Mouse (Mus musculus): ENCODE results near the gene C2cd4a. TPM values are rescaled to one million over a fixed set of nuclear protein-coding genes. Genes with fewer than 3 reads are reported as not detected.

C2cd4a gene
- polyA plus RNA-seq, 1 experiment from 2014 or later, result 0.24 TPM

DNA sequence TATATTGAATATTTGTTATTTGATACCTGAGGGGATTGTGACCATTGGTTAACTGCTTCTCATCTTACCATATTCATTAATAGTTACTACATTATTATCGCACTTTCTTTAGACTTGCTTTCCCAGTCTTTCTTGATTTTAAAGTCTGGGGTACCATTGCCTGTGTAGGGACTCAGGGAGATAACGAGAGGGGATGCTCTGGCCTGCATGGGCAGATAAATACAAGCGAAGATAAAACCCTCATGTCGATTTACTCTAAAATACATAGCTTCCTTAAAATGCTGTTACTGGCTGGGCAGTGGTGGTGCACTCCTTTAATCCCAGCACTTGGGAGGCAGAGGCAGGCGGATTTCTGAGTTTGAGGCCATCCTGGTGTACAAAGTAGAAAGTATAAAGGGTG is 31.2 kb upstream of the C2cd4a start:
- 92% methylated on average over 5 of the region's 5 CpGs for WGBS
- no peak overlapping the region for H3K27ac ChIP-seq (ENCODE audit: low read length)
- H3K27me3 ChIP-seq (replicated peaks; ENCODE audit: control insufficient read depth, insufficient read depth, low read length), result no peaks in the 10 kb centered on the region
- no peak overlapping the region for H3K4me3 ChIP-seq (ENCODE audit: low read length)
- H3K4me2 ChIP-seq (ENCODE audit: low read depth, low read length), result no peak overlapping the region
- H3K36me3 ChIP-seq (ENCODE audit: control insufficient read depth, insufficient read depth, low read length), result 0 out of 2 replicates have a peak, but pooled peaks cover 2% of the 10 kb centered on the region
- H3K9me3 ChIP-seq (ENCODE audit: control insufficient read depth, low read length), result no peaks in the 10 kb centered on the region
- no peaks in the 10 kb centered on the region for H3K4me1 ChIP-seq (ENCODE audit: control insufficient read depth, insufficient read depth, low read length)
- no peak overlapping the region for H3K9ac ChIP-seq (ENCODE audit: low read depth, low read length)
- no peak for ATAC-seq

DNA sequence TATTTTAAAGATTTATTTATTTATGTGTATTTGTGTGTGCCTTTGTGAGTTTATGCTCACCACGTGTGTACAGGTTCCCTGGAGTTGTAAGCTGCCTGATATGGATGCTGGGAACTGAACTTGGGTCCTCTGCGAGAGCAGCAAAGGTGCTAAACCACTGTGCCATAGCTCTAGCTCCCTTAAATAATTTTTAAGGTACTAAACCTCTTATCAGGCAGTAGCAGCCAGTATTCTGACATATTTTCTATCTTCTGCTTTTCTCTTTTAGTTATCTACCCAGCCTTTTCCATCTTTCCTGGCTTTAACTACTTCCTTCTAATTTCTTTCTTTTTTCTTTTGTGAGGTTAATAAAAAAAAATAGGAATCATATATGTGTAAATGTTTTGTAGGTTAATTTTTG is 28.1 kb upstream of the C2cd4a start:
- H3K4me3 ChIP-seq (ENCODE audit: low read length), result no peak overlapping the region
- WGBS, result 83% methylated on average over 2 of the region's 2 CpGs

DNA sequence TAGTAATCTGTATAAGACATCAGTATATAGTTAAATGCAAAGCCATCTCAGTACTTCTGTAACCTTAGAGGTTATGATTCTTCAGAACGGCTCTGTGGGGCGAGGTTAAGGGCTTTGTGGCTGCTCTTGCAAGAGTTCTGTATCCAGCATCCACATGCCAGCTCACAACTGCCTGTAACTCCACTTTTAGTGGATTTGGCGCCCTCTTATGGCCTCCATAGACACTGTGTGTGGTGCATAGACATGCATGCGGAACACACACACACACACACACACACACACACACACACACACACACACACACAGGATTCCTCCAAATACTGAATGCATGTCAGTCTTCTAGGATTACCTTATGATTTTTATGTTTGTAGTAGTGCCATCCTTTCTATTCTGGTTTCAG is 19.0 kb upstream of the C2cd4a start:
- no peak for ATAC-seq
- Histone ChIP-seq H3K9ac (ENCODE audit: low read depth, low read length) (no peak overlapping the region), H3K27ac (ENCODE audit: low read length) (no peak overlapping the region), H3K4me1 (ENCODE audit: control insufficient read depth, insufficient read depth, low read length) (peaks cover 3% of the 10 kb centered on the region; the same call in 1 of the 2 replicates), H3K9me3 (ENCODE audit: control insufficient read depth, low read length) (no peaks in the 10 kb centered on the region), H3K4me2 (ENCODE audit: low read depth, low read length) (no peak overlapping the region), H3K27me3 (replicated peaks; ENCODE audit: control insufficient read depth, insufficient read depth, low read length) (no peaks in the 10 kb centered on the region), H3K4me3 (ENCODE audit: low read length) (no peak overlapping the region), H3K36me3 (ENCODE audit: control insufficient read depth, insufficient read depth, low read length) (no peaks in the 10 kb centered on the region)
- WGBS, result 90% methylated on average over 4 of the region's 4 CpGs

More for the DNA sequence above, 28.1 kb upstream of the C2cd4a start:
- H3K9me3 ChIP-seq (ENCODE audit: control insufficient read depth, low read length), result no peaks in the 10 kb centered on the region
- H3K4me2 ChIP-seq (ENCODE audit: low read depth, low read length), result no peak overlapping the region
- no peaks in the 10 kb centered on the region for H3K27me3 ChIP-seq (replicated peaks; ENCODE audit: control insufficient read depth, insufficient read depth, low read length)
- H3K36me3 ChIP-seq (ENCODE audit: control insufficient read depth, insufficient read depth, low read length), result 0 out of 2 replicates have a peak, but pooled peaks cover 2% of the 10 kb centered on the region
- H3K4me1 ChIP-seq (ENCODE audit: control insufficient read depth, insufficient read depth, low read length), result no peaks in the 10 kb centered on the region
- H3K27ac ChIP-seq (ENCODE audit: low read length), result no peak overlapping the region
- H3K9ac ChIP-seq (ENCODE audit: low read depth, low read length), result no peak overlapping the region
- ATAC-seq, result no peak

DNA sequence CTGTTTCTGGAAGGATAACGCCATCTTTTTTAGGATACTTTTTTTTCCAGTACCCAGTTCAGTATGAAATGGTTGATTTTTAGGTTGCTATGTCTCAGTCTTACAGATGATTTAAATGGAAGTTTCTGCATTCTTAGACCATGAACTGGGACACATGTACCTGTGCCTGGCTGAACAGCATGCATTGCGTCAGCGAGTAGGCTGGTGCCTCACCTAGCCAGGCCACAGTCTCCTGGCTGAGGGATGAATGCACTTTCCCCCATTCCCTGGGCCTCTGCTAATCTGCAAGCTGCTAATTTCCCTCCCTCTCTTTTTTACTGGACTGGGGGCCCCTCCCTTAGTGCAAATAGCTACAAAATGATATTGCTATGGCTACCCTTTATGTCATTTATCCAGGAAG is 17.7 kb upstream of the C2cd4a start:
- no peaks in the 10 kb centered on the region for H3K27me3 ChIP-seq (replicated peaks; ENCODE audit: control insufficient read depth, insufficient read depth, low read length)
- H3K27ac ChIP-seq (ENCODE audit: low read length), result no peak overlapping the region
- no peaks in the 10 kb centered on the region for H3K36me3 ChIP-seq (ENCODE audit: control insufficient read depth, insufficient read depth, low read length)
- peak; percentile 97 for ATAC-seq
- H3K9ac ChIP-seq (ENCODE audit: low read depth, low read length), result no peak overlapping the region
- no peak overlapping the region for H3K4me3 ChIP-seq (ENCODE audit: low read length)
- no peak overlapping the region for H3K4me2 ChIP-seq (ENCODE audit: low read depth, low read length)
- 67% methylated on average over 3 of the region's 3 CpGs for WGBS
- peaks cover 3% of the 10 kb centered on the region for H3K4me1 ChIP-seq (ENCODE audit: control insufficient read depth, insufficient read depth, low read length)
- H3K9me3 ChIP-seq (ENCODE audit: control insufficient read depth, low read length), result no peaks in the 10 kb centered on the region

DNA sequence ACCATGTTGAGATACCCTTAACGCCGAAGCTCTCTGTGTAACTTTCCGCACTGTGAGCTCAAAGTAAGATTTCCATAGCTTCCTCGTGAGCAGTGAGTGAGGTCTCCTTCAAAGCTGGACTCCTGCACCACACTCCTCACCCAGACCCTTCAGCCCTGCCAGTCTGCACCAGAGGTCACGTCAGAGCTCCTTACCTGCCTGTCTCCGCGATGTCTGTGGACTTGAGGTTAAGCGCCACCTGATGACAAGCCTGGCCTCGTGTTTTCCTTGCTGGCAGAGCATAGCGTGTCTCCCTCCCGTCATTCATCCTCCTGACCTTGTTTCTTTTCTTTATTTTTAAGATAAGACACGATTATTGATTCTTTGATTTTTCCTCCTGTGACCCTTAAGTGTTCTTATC is 17.3 kb upstream of the C2cd4a start:
- 66% methylated on average over 12 of the region's 12 CpGs for WGBS
- Histone ChIP-seq H3K4me2 (ENCODE audit: low read depth, low read length) (0 out of 2 replicates have a peak overlapping the region, but pooled peaks have one; percentile 4), H3K27me3 (replicated peaks; ENCODE audit: control insufficient read depth, insufficient read depth, low read length) (no peaks in the 10 kb centered on the region), H3K36me3 (ENCODE audit: control insufficient read depth, insufficient read depth, low read length) (no peaks in the 10 kb centered on the region), H3K27ac (ENCODE audit: low read length) (no peak overlapping the region), H3K9ac (ENCODE audit: low read depth, low read length) (no peak overlapping the region), H3K4me1 (ENCODE audit: control insufficient read depth, insufficient read depth, low read length) (peaks cover 3% of the 10 kb centered on the region), H3K9me3 (ENCODE audit: control insufficient read depth, low read length) (no peaks in the 10 kb centered on the region), H3K4me3 (ENCODE audit: low read length) (no peak overlapping the region)
- peak; percentile 81 for ATAC-seq

DNA sequence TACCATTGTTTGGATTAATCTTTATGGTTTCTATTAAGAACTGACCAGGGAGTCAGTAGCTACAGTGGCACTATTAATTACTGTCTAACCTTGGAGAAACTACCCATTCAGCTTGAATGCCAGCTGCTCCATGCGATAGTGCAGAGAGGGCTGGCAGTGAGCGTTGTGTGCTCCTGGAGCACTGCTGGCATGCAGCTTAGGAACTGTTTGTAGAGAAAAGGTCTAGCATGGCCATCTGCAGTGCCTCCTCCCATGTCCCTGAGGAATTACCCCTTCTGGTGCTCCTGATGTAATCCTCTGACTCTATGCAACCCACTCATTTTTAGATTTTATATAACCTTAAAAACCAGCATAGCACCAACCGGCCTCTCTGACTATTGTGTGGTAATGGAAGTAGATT is 15.5 kb upstream of the C2cd4a start:
- no peak overlapping the region for H3K27ac ChIP-seq (ENCODE audit: low read length)
- H3K4me3 ChIP-seq (ENCODE audit: low read length), result no peak overlapping the region
- H3K9ac ChIP-seq (ENCODE audit: low read depth, low read length), result no peak overlapping the region
- peaks cover 3% of the 10 kb centered on the region for H3K4me1 ChIP-seq (ENCODE audit: control insufficient read depth, insufficient read depth, low read length)
- ATAC-seq, result no peak
- no peak overlapping the region for H3K4me2 ChIP-seq (ENCODE audit: low read depth, low read length)
- 86% methylated on average over 3 of the region's 3 CpGs for WGBS
- no peaks in the 10 kb centered on the region for H3K27me3 ChIP-seq (replicated peaks; ENCODE audit: control insufficient read depth, insufficient read depth, low read length)
- H3K9me3 ChIP-seq (ENCODE audit: control insufficient read depth, low read length), result no peaks in the 10 kb centered on the region
- H3K36me3 ChIP-seq (ENCODE audit: control insufficient read depth, insufficient read depth, low read length), result no peaks in the 10 kb centered on the region

DNA sequence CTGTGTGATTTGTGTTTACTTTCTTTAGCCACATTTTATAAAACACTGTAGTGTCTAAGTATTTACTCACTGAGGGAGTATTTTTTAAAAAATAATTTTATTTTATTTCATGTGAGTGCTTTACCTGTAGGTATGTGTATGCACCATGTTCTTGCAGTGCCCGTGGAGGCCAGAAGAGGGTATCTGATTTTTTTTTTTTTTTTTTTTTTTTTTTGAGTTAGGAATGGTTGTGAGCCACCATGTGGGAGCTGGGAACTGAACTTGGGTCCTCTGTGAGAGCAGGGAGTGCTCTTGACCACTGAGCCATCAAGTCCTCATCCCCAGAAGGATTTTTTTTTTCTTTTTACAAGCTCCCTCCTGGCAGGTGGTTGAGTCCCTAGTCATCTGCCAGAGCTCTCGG is 14.0 kb upstream of the C2cd4a start:
- no peak overlapping the region for H3K27ac ChIP-seq (ENCODE audit: low read length)
- no peak for ATAC-seq
- H3K36me3 ChIP-seq (ENCODE audit: control insufficient read depth, insufficient read depth, low read length), result no peaks in the 10 kb centered on the region
- no peaks in the 10 kb centered on the region for H3K9me3 ChIP-seq (ENCODE audit: control insufficient read depth, low read length)
- H3K4me2 ChIP-seq (ENCODE audit: low read depth, low read length), result no peak overlapping the region
- H3K4me3 ChIP-seq (ENCODE audit: low read length), result no peak overlapping the region
- no peak overlapping the region for H3K9ac ChIP-seq (ENCODE audit: low read depth, low read length)
- H3K27me3 ChIP-seq (replicated peaks; ENCODE audit: control insufficient read depth, insufficient read depth, low read length), result no peaks in the 10 kb centered on the region
- peaks cover 3% of the 10 kb centered on the region for H3K4me1 ChIP-seq (ENCODE audit: control insufficient read depth, insufficient read depth, low read length)
- WGBS, result 95% methylated on average over 2 of the region's 2 CpGs

DNA sequence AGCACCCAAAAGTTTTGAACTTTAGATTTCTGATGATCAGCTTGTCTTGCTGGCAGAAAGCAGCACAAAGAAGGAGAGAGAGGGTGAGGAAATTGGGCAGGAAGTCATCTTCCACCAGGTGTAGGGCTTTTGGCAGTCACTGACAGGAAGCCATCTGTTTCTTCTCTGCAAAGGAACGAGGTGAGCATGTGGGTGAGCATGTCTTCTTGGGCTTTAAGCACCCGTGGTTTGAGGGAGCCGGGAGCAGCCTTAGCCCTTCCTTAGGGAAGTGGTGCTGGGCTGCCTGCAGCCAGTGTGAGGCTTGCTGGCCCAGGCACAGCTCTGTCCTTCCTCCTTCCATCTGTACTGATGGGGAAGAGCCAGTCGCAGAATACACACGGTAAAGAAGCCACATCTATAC is 13.5 kb upstream of the C2cd4a start:
- H3K4me1 ChIP-seq (ENCODE audit: control insufficient read depth, insufficient read depth, low read length), result peaks cover 3% of the 10 kb centered on the region
- no peaks in the 10 kb centered on the region for H3K27me3 ChIP-seq (replicated peaks; ENCODE audit: control insufficient read depth, insufficient read depth, low read length)
- H3K9ac ChIP-seq (ENCODE audit: low read depth, low read length), result no peak overlapping the region
- no peaks in the 10 kb centered on the region for H3K9me3 ChIP-seq (ENCODE audit: control insufficient read depth, low read length)
- H3K27ac ChIP-seq (ENCODE audit: low read length), result no peak overlapping the region
- no peak for ATAC-seq
- H3K36me3 ChIP-seq (ENCODE audit: control insufficient read depth, insufficient read depth, low read length), result no peaks in the 10 kb centered on the region
- H3K4me2 ChIP-seq (ENCODE audit: low read depth, low read length), result no peak overlapping the region
- H3K4me3 ChIP-seq (ENCODE audit: low read length), result no peak overlapping the region
- WGBS, result 68% methylated on average over 5 of the region's 5 CpGs

DNA sequence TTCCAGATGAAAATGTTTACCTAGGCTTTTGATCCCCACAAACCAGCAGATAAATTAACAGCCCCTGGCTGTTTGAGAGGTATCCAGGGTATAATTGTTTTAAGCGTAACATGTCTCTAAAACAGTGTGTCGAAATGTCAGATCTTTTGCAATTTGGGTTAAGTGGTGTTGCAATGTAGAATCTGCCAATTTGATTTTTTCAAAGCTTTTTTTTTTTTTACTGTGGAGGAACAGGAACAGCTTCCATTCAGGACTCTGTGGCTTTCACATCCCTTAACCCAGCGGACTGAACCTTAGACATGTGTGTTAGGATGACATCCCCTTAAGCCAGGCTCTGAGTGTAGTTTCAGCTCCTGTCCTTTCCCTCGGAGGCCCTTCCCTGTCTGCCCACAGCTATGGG is 12.9 kb upstream of the C2cd4a start:
- WGBS, result 76% methylated on average over 4 of the region's 4 CpGs
- Histone ChIP-seq H3K36me3 (ENCODE audit: control insufficient read depth, insufficient read depth, low read length) (no peaks in the 10 kb centered on the region), H3K4me2 (ENCODE audit: low read depth, low read length) (no peak overlapping the region), H3K9ac (ENCODE audit: low read depth, low read length) (no peak overlapping the region), H3K27ac (ENCODE audit: low read length) (no peak overlapping the region), H3K4me3 (ENCODE audit: low read length) (no peak overlapping the region), H3K9me3 (ENCODE audit: control insufficient read depth, low read length) (no peaks in the 10 kb centered on the region), H3K27me3 (replicated peaks; ENCODE audit: control insufficient read depth, insufficient read depth, low read length) (no peaks in the 10 kb centered on the region), H3K4me1 (ENCODE audit: control insufficient read depth, insufficient read depth, low read length) (peaks cover 3% of the 10 kb centered on the region)
- ATAC-seq, result no peak

DNA sequence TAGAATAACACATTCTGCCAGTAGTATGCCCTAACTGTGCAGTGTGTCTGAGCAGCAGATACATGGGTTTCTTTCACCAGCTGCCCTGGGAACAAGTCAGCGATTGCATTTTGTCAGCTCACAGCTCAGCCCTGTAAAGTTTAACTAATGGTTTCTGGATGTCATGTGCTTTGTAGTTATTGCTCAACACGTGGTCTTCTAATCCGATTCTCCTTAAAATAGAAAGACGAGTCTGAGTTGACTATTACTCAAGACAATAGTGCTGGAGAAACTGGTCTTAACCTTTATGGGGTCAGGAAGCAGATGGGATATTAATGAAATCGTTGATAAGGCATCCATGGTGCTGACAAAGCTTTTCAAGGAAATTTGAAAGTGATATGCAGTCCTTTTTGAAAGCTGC is 10.7 kb upstream of the C2cd4a start:
- H3K4me3 ChIP-seq (ENCODE audit: low read length), result no peak overlapping the region
- no peak overlapping the region for H3K9ac ChIP-seq (ENCODE audit: low read depth, low read length)
- no peak overlapping the region for H3K27ac ChIP-seq (ENCODE audit: low read length)
- no peaks in the 10 kb centered on the region for H3K27me3 ChIP-seq (replicated peaks; ENCODE audit: control insufficient read depth, insufficient read depth, low read length)
- WGBS, result 49% methylated on average over 5 of the region's 5 CpGs
- peaks cover 3% of the 10 kb centered on the region for H3K4me1 ChIP-seq (ENCODE audit: control insufficient read depth, insufficient read depth, low read length)
- peak; percentile 5; the same call in 1 of the 2 replicates for ATAC-seq
- H3K36me3 ChIP-seq (ENCODE audit: control insufficient read depth, insufficient read depth, low read length), result no peaks in the 10 kb centered on the region
- H3K4me2 ChIP-seq (ENCODE audit: low read depth, low read length), result no peak overlapping the region
- H3K9me3 ChIP-seq (ENCODE audit: control insufficient read depth, low read length), result no peaks in the 10 kb centered on the region

Measured in intestine, embryonic 16.5 days (tissue).